Mouse (Mus musculus): ENCODE results near the gene Klhl31. TPM values are rescaled to one million over a fixed set of nuclear protein-coding genes. Genes with fewer than 3 reads are reported as not detected.

Klhl31 gene
- polyA plus RNA-seq, 1 experiment from 2014 or later = 0.10 TPM

DNA sequence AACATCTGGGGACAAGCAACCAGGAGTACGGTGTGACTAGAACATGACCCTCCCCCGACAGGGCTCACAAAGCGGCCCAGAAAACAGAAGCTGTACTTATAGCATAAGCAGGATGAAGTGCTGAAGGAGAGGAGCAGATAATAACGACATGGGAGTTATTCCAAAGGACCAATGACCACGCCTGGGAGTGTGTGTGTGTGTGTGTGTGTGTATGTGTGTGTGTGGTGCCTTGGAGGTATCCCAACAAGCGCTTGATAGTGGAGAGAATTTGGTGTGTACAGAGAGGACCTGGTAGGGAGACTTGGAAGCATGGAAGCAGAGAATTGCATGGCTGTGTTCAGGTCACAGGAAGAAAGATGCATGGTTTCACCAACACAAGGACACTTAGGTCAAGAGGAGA, 18.5 kb upstream of the Klhl31 start:
- H3K27ac ChIP-seq (ENCODE audit: low read length) = no peak overlapping the region
- ATAC-seq (ENCODE audit: insufficient number of reproducible peaks, insufficient read depth, low FRiP score, low read depth) = no peak
- no peaks in the 10 kb centered on the region for H3K27me3 ChIP-seq (ENCODE audit: control insufficient read depth, insufficient read depth, low read length)
- WGBS = 63% methylated on average over 6 of the region's 6 CpGs
- no peaks in the 10 kb centered on the region for H3K4me1 ChIP-seq (ENCODE audit: control insufficient read depth, insufficient read depth, low read length)
- H3K4me2 ChIP-seq (replicated peaks; ENCODE audit: low read depth, low read length) = no peak overlapping the region
- no peaks in the 10 kb centered on the region for H3K36me3 ChIP-seq (ENCODE audit: control insufficient read depth, insufficient read depth, low read length)
- H3K9ac ChIP-seq (replicated peaks; ENCODE audit: low read depth, low read length) = no peak overlapping the region
- no peak overlapping the region for H3K4me3 ChIP-seq (ENCODE audit: low read depth, low read length)
- H3K9me3 ChIP-seq (ENCODE audit: control insufficient read depth, low read depth, low read length) = no peaks in the 10 kb centered on the region

DNA sequence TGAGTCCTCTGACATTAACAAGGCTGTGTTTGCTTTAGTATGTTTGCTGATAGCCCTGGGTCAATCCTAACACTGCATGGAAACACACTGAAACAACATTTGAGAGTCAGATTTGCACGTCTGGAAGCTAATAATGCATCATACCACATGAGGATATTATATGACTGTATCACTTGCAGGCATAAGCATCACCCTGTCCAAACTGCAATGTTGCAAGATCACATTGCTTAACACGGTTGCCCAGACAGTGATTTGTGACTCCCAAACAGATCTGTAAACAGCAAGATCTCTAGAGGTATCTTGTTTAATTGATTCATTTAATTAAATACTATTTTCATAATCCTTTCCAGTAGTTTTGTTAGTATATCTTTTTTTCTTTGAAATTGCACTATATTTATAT, 17.9 kb upstream of the Klhl31 start:
- Histone ChIP-seq H3K9ac (replicated peaks; ENCODE audit: low read depth, low read length) (no peak overlapping the region), H3K36me3 (ENCODE audit: control insufficient read depth, insufficient read depth, low read length) (no peaks in the 10 kb centered on the region), H3K27me3 (ENCODE audit: control insufficient read depth, insufficient read depth, low read length) (no peaks in the 10 kb centered on the region), H3K4me1 (ENCODE audit: control insufficient read depth, insufficient read depth, low read length) (no peaks in the 10 kb centered on the region), H3K4me2 (replicated peaks; ENCODE audit: low read depth, low read length) (no peak overlapping the region), H3K4me3 (ENCODE audit: low read depth, low read length) (no peak overlapping the region), H3K27ac (ENCODE audit: low read length) (no peak overlapping the region), H3K9me3 (ENCODE audit: control insufficient read depth, low read depth, low read length) (no peaks in the 10 kb centered on the region)
- no peak for ATAC-seq (ENCODE audit: insufficient number of reproducible peaks, insufficient read depth, low FRiP score, low read depth)
- 59% methylated on average over 2 of the region's 2 CpGs for WGBS

DNA sequence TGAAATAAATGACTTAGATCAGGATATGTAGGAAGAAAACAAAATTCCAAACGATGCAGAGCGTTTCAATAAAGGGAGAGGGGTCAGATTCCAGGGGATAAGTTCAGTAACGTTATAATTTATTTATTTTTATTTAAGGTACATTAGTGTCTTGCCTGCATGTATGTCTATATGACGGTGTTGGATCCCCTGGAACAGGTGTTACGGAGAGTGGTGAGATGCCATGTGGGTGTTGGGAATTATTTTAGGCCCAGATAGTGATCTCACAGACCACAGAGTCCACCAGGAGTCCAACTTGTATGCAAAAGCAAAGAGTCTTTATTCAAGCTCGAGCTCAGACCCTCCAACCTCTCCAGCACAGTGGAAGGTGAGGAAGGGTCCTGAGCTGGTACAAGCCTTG, 16.2 kb upstream of the Klhl31 start:
- no peak overlapping the region for H3K4me3 ChIP-seq (ENCODE audit: low read depth, low read length)
- no peaks in the 10 kb centered on the region for H3K9me3 ChIP-seq (ENCODE audit: control insufficient read depth, low read depth, low read length)
- no peaks in the 10 kb centered on the region for H3K4me1 ChIP-seq (ENCODE audit: control insufficient read depth, insufficient read depth, low read length)
- no peak overlapping the region for H3K9ac ChIP-seq (replicated peaks; ENCODE audit: low read depth, low read length)
- H3K27ac ChIP-seq (ENCODE audit: low read length) = no peak overlapping the region
- no peaks in the 10 kb centered on the region for H3K27me3 ChIP-seq (ENCODE audit: control insufficient read depth, insufficient read depth, low read length)
- WGBS = 78% methylated on average over 6 of the region's 6 CpGs
- no peaks in the 10 kb centered on the region for H3K36me3 ChIP-seq (ENCODE audit: control insufficient read depth, insufficient read depth, low read length)
- H3K4me2 ChIP-seq (replicated peaks; ENCODE audit: low read depth, low read length) = no peak overlapping the region
- ATAC-seq (ENCODE audit: insufficient number of reproducible peaks, insufficient read depth, low FRiP score, low read depth) = no peak

DNA sequence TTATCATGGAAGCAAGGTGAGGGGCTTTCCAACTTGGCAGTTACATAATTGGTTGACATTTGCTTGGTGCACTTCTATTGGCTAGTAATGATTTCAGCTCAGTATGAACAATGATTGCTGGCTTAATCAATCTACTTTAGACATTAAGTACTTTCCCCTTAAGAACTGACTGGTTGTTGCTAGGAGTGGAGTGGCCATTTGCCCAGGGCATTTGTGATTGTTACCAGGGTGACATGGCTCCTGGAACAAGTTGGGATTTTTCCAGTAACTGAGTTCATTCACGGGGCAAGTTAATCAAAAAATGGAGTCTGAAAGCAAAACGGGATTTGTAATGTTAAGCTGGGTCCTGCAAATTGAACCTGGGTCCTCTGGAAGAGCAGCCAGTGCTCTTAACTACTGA, 15.8 kb upstream of the Klhl31 start:
- Histone ChIP-seq H3K4me1 (ENCODE audit: control insufficient read depth, insufficient read depth, low read length) (no peaks in the 10 kb centered on the region), H3K27me3 (ENCODE audit: control insufficient read depth, insufficient read depth, low read length) (no peaks in the 10 kb centered on the region), H3K9me3 (ENCODE audit: control insufficient read depth, low read depth, low read length) (no peaks in the 10 kb centered on the region), H3K4me3 (ENCODE audit: low read depth, low read length) (no peak overlapping the region), H3K36me3 (ENCODE audit: control insufficient read depth, insufficient read depth, low read length) (no peaks in the 10 kb centered on the region), H3K27ac (ENCODE audit: low read length) (no peak overlapping the region), H3K9ac (replicated peaks; ENCODE audit: low read depth, low read length) (no peak overlapping the region), H3K4me2 (replicated peaks; ENCODE audit: low read depth, low read length) (no peak overlapping the region)
- ATAC-seq (ENCODE audit: insufficient number of reproducible peaks, insufficient read depth, low FRiP score, low read depth) = no peak
- 44% methylated on average over 2 of the region's 2 CpGs for WGBS

DNA sequence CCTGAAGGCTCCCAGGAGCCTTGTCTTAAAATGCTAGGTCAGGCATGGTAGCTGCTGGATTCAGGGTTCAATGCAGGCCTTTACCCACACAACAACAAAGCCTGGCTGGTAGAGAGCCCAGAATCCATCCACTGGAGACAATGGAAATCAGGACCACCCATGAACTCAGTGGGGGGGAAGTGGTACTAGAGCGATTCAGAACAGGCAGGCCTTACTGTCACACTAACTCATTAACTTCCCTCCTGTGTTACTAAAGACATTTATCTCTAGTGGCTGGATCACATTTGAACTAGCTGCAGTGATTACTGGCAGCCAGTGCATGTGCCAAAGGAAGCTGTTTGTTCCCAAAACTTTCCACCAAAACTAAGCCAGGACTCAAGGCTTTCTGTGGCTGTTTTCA, 13.4 kb upstream of the Klhl31 start:
- H3K4me2 ChIP-seq (replicated peaks; ENCODE audit: low read depth, low read length) = no peak overlapping the region
- no peaks in the 10 kb centered on the region for H3K9me3 ChIP-seq (ENCODE audit: control insufficient read depth, low read depth, low read length)
- no peaks in the 10 kb centered on the region for H3K4me1 ChIP-seq (ENCODE audit: control insufficient read depth, insufficient read depth, low read length)
- ATAC-seq (ENCODE audit: insufficient number of reproducible peaks, insufficient read depth, low FRiP score, low read depth) = no peak
- no peaks in the 10 kb centered on the region for H3K27me3 ChIP-seq (ENCODE audit: control insufficient read depth, insufficient read depth, low read length)
- no peaks in the 10 kb centered on the region for H3K36me3 ChIP-seq (ENCODE audit: control insufficient read depth, insufficient read depth, low read length)
- no peak overlapping the region for H3K9ac ChIP-seq (replicated peaks; ENCODE audit: low read depth, low read length)
- WGBS = 47% methylated on average over 1 of the region's 1 CpGs
- H3K27ac ChIP-seq (ENCODE audit: low read length) = no peak overlapping the region
- no peak overlapping the region for H3K4me3 ChIP-seq (ENCODE audit: low read depth, low read length)

DNA sequence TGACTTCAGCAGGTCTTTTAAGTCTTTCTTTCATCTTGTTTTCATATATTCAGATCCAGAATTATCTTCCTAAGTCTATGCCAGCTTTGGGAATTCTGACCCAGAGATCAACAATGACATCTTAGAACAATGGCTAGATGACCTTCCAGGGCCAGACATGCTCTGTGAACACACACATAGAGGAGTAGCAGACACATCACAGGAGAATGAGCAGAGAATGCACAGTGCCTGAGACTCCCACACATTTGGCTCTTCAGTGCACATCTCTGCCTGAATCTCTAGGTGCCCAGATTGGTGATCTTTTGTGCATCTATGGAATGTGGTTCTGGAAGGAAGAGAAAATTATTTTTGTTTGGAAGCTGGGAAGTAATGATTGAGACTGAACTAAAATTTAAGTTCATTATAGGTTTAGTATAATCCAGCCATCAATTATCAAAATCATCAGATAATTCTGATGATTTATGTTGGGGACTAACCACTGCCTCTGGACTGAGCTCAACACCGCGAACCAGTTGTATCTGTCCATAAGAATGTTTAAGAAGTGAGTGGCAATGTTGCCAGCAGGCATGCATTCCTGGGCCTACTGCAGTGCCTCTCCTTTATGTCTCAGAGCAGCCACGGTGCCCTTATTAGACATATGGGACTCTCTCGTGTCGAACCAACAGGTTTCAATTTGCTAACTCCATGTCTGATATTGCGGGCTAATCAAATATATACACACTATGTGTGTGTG, 12.8 kb upstream of the Klhl31 start:
- no peaks in the 10 kb centered on the region for H3K9me3 ChIP-seq (ENCODE audit: control insufficient read depth, low read depth, low read length)
- H3K4me3 ChIP-seq (ENCODE audit: low read depth, low read length) = no peak overlapping the region
- H3K27ac ChIP-seq (ENCODE audit: low read length) = no peak overlapping the region
- ATAC-seq (ENCODE audit: insufficient number of reproducible peaks, insufficient read depth, low FRiP score, low read depth) = no peak
- H3K4me1 ChIP-seq (ENCODE audit: control insufficient read depth, insufficient read depth, low read length) = no peaks in the 10 kb centered on the region
- H3K9ac ChIP-seq (replicated peaks; ENCODE audit: low read depth, low read length) = no peak overlapping the region
- WGBS = 90% methylated on average over 6 of the region's 6 CpGs
- H3K4me2 ChIP-seq (replicated peaks; ENCODE audit: low read depth, low read length) = no peak overlapping the region
- no peaks in the 10 kb centered on the region for H3K36me3 ChIP-seq (ENCODE audit: control insufficient read depth, insufficient read depth, low read length)
- no peaks in the 10 kb centered on the region for H3K27me3 ChIP-seq (ENCODE audit: control insufficient read depth, insufficient read depth, low read length)

DNA sequence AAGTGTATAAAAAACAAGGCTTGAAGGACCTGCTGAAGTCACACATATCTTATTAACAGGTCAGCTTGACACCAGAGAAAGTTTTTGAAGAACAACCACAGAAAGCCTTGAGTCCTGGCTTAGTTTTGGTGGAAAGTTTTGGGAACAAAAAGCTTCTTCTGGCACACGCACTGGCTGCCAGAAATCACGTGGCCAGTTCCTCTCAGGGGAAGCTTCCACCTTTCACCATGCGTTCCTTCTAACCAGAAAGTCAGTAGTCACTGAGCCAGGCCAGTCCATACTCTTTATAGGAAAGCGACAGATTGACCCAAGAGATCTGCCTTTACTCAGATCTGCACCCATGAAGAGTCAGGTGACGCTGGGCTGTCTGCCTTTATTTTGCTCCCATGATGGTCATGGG, 12.1 kb upstream of the Klhl31 start:
- H3K9me3 ChIP-seq (ENCODE audit: control insufficient read depth, low read depth, low read length) = no peaks in the 10 kb centered on the region
- H3K9ac ChIP-seq (replicated peaks; ENCODE audit: low read depth, low read length) = no peak overlapping the region
- no peak overlapping the region for H3K4me2 ChIP-seq (replicated peaks; ENCODE audit: low read depth, low read length)
- H3K4me3 ChIP-seq (ENCODE audit: low read depth, low read length) = no peak overlapping the region
- 83% methylated on average over 5 of the region's 5 CpGs for WGBS
- no peaks in the 10 kb centered on the region for H3K36me3 ChIP-seq (ENCODE audit: control insufficient read depth, insufficient read depth, low read length)
- no peak for ATAC-seq (ENCODE audit: insufficient number of reproducible peaks, insufficient read depth, low FRiP score, low read depth)
- no peaks in the 10 kb centered on the region for H3K4me1 ChIP-seq (ENCODE audit: control insufficient read depth, insufficient read depth, low read length)
- H3K27me3 ChIP-seq (ENCODE audit: control insufficient read depth, insufficient read depth, low read length) = no peaks in the 10 kb centered on the region
- no peak overlapping the region for H3K27ac ChIP-seq (ENCODE audit: low read length)

DNA sequence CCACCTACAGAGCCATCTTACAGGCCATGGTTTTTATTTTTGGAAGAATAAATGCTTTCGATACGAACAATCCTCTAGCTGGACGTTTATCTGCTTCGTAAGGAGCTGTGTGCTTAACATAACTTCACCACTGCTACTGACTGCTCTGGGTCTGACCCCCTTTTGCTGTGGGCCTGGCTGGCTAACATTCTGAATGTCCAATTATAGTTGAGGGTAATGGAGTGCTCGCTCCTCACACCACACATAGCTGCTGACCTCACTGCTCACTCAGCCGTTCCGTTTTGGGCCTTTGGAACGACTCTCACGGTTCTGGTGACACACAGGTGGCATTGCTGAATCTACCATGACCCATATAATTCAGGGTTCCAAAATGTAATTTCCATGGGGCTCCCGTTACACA, 7.6 kb upstream of the Klhl31 start:
- H3K9ac ChIP-seq (replicated peaks; ENCODE audit: low read depth, low read length) = no peak overlapping the region
- H3K36me3 ChIP-seq (ENCODE audit: control insufficient read depth, insufficient read depth, low read length) = no peaks in the 10 kb centered on the region
- no peak overlapping the region for H3K4me2 ChIP-seq (replicated peaks; ENCODE audit: low read depth, low read length)
- no peak overlapping the region for H3K27ac ChIP-seq (ENCODE audit: low read length)
- ATAC-seq (ENCODE audit: insufficient number of reproducible peaks, insufficient read depth, low FRiP score, low read depth) = no peak
- no peaks in the 10 kb centered on the region for H3K4me1 ChIP-seq (ENCODE audit: control insufficient read depth, insufficient read depth, low read length)
- H3K27me3 ChIP-seq (ENCODE audit: control insufficient read depth, insufficient read depth, low read length) = no peaks in the 10 kb centered on the region
- H3K9me3 ChIP-seq (ENCODE audit: control insufficient read depth, low read depth, low read length) = no peaks in the 10 kb centered on the region
- WGBS = 85% methylated on average over 10 of the region's 10 CpGs
- H3K4me3 ChIP-seq (ENCODE audit: low read depth, low read length) = no peak overlapping the region

DNA sequence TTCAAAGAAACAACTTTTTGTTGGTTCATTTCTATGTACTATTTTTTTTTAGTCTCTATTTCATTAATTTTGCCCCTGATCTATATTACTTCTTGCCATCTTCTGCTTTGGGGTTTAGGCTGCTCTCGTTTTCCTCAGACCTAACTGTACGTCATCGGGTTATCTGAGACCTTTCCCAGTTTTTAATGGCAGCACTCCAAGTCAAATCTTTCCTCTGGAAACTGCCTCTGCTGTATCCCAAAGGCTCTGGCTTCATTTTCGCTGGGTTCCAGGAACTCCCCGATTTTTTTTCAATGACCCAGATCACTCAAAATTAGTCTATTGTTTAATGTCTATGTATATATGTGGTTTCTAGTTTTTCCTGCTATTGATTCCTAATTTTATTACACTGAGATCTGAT, 6.6 kb upstream of the Klhl31 start:
- no peak overlapping the region for H3K27ac ChIP-seq (ENCODE audit: low read length)
- WGBS = 76% methylated on average over 5 of the region's 5 CpGs
- ATAC-seq (ENCODE audit: insufficient number of reproducible peaks, insufficient read depth, low FRiP score, low read depth) = no peak
- no peaks in the 10 kb centered on the region for H3K36me3 ChIP-seq (ENCODE audit: control insufficient read depth, insufficient read depth, low read length)
- no peak overlapping the region for H3K9ac ChIP-seq (replicated peaks; ENCODE audit: low read depth, low read length)
- no peak overlapping the region for H3K4me2 ChIP-seq (replicated peaks; ENCODE audit: low read depth, low read length)
- H3K4me3 ChIP-seq (ENCODE audit: low read depth, low read length) = no peak overlapping the region
- no peaks in the 10 kb centered on the region for H3K9me3 ChIP-seq (ENCODE audit: control insufficient read depth, low read depth, low read length)
- H3K4me1 ChIP-seq (ENCODE audit: control insufficient read depth, insufficient read depth, low read length) = no peaks in the 10 kb centered on the region
- H3K27me3 ChIP-seq (ENCODE audit: control insufficient read depth, insufficient read depth, low read length) = no peaks in the 10 kb centered on the region

Measured in stomach, embryonic 14.5 days (tissue).